ENCODE assay signal across 9 mouse cellular contexts in the genomic region with DNA sequence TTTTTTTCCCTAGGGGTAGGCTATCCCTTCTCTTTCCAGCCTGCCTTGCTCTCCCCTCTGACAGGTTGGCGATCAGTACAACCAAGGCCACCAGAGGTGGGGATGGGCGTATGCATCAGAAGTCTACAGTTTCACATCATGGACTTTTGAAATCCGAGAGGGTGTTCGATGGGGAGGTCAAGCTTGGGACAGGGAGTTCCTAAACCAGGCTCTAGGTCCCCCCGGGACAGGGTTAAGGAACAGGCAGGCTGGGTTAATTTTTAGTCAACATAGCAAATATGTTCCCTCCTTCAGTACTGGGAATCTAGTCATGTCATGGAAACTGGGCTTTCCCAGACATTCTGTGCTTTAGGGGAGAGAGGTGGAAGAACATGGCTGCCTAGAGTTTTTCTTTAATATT. TPM values are rescaled to one million over a fixed set of nuclear protein-coding genes. Genes with fewer than 3 reads are reported as not detected.
DNase-seq lines count a peak whose midpoint lies in the region; ATAC-seq and TF ChIP-seq lines count a peak whose summit lies in the region.
"Had no signal": no experiment of that assay in that cellular context is flagged by ENCODE, and none has a peak within 500 bp of the region (broad histone marks: within the 10 kb centered on the region; RNA-seq: fewer than 3 reads in every experiment).

No protein-coding gene starts in this region.

- H3K4me1 ChIP-seq in stomach, embryonic 14.5 days (ENCODE audit: control insufficient read depth, insufficient read depth, low read length) = peaks cover 45% of the 10 kb centered on the region
- 0 out of 2 replicates have a peak, but pooled peaks cover 2% of the 10 kb centered on the region for H3K4me1 ChIP-seq in stomach, postnatal 0 days (replicated peaks; ENCODE audit: control insufficient read depth, insufficient read depth)
- H3K4me1 ChIP-seq in limb, embryonic 10.5 days = peaks cover 87% of the 10 kb centered on the region

- 66% methylated on average over 5 of the region's 5 CpGs for WGBS in stomach, embryonic 14.5 days
- 50% methylated on average over 5 of the region's 5 CpGs for WGBS in stomach, postnatal 0 days
- 57% methylated on average over 5 of the region's 5 CpGs for WGBS in limb, embryonic 10.5 days

- no peak for TF ChIP-seq CTCF in stomach, postnatal 0 days (IDR thresholded peaks at IDR 0.05; ENCODE audit: low read depth)

- H3K4me2 ChIP-seq in stomach, embryonic 14.5 days (replicated peaks; ENCODE audit: low read depth, low read length) = peak overlapping the region; percentile 37
- H3K4me2 ChIP-seq in stomach, postnatal 0 days (replicated peaks; ENCODE audit: low read depth) = no peak overlapping the region; the same call in 1 of the 2 replicates
- H3K4me2 ChIP-seq: hindbrain, embryonic 15.5 days had no signal

- H3K9me3 ChIP-seq in stomach, embryonic 14.5 days (ENCODE audit: control insufficient read depth, low read depth, low read length) = no peaks in the 10 kb centered on the region
- no peaks in the 10 kb centered on the region for H3K9me3 ChIP-seq in stomach, postnatal 0 days (ENCODE audit: control insufficient read depth, low read length)
- H3K9me3 ChIP-seq in limb, embryonic 10.5 days (replicated peaks) = no peaks in the 10 kb centered on the region
- H3K9me3 ChIP-seq: hindbrain, embryonic 15.5 days had no signal

- no peaks in the 10 kb centered on the region for H3K27me3 ChIP-seq in stomach, embryonic 14.5 days (ENCODE audit: control insufficient read depth, insufficient read depth, low read length)
- no peaks in the 10 kb centered on the region for H3K27me3 ChIP-seq in stomach, postnatal 0 days (ENCODE audit: control insufficient read depth, insufficient read depth, low read length)
- no peaks in the 10 kb centered on the region for H3K27me3 ChIP-seq in limb, embryonic 10.5 days (ENCODE audit: low read depth, poor library complexity, severe bottlenecking)
- H3K27me3 ChIP-seq: hindbrain, embryonic 15.5 days had no signal

- no peak for TF ChIP-seq EP300 in stomach, postnatal 0 days (optimal IDR thresholded peaks at IDR 0.05)

- ATAC-seq in stomach, embryonic 14.5 days (ENCODE audit: insufficient number of reproducible peaks, insufficient read depth, low FRiP score, low read depth) = no peak
- no peak for ATAC-seq in stomach, postnatal 0 days (ENCODE audit: low FRiP score, low TSS enrichment)

- H3K27ac ChIP-seq in stomach, embryonic 14.5 days (ENCODE audit: low read length) = no peak overlapping the region
- H3K27ac ChIP-seq in stomach, postnatal 0 days (replicated peaks) = no peak overlapping the region
- peak overlapping the region; percentile 38; the same call in 1 of the 2 replicates for H3K27ac ChIP-seq in limb, embryonic 10.5 days
- H3K27ac ChIP-seq: hindbrain, embryonic 15.5 days had no signal

- no peak overlapping the region for H3K9ac ChIP-seq in stomach, embryonic 14.5 days (replicated peaks; ENCODE audit: low read depth, low read length)
- H3K9ac ChIP-seq in stomach, postnatal 0 days (ENCODE audit: low read length) = no peak overlapping the region
- H3K9ac ChIP-seq: hindbrain, embryonic 15.5 days had no signal

- peak overlapping the region; percentile 11; the same call in 1 of the 2 replicates for H3K4me3 ChIP-seq in stomach, embryonic 14.5 days (ENCODE audit: low read depth, low read length)
- no peak overlapping the region for H3K4me3 ChIP-seq in stomach, postnatal 0 days (ENCODE audit: low read depth, low read length)
- H3K4me3 ChIP-seq in limb, embryonic 10.5 days = peak overlapping the region; percentile 89
- H3K4me3 ChIP-seq: hindbrain, embryonic 15.5 days had no signal

- peak; percentile 57 for DNase-seq in adrenal gland, postnatal 14 days
- DNase-seq in adrenal gland, postnatal 25 days = no peak
- no peak for DNase-seq in stomach, postnatal 0 days (ENCODE audit: low spot score)
- no peak for DNase-seq in limb, embryonic 10.5 days (ENCODE audit: low spot score)
- DNase-seq in yolk sac, embryonic 10.5 days (ENCODE audit: low spot score) = peak; percentile 73
- DNase-seq in ovary, postnatal 10 days (ENCODE audit: low spot score) = no peak
- DNase-seq in right cerebral cortex, postnatal 14 days = no peak

- H3K36me3 ChIP-seq in stomach, embryonic 14.5 days (ENCODE audit: control insufficient read depth, insufficient read depth, low read length) = peaks cover 20% of the 10 kb centered on the region
- H3K36me3 ChIP-seq in stomach, postnatal 0 days (ENCODE audit: control insufficient read depth, insufficient read depth, low read length) = peaks cover 9% of the 10 kb centered on the region
- H3K36me3 ChIP-seq in limb, embryonic 10.5 days = peaks cover 66% of the 10 kb centered on the region
- H3K36me3 ChIP-seq: hindbrain, embryonic 15.5 days had no signal

RNA-seq across cellular contexts. Expression of a gene that starts 3.3 kb away (rescaled TPM):
- 112 and 219 TPM in 2 replicates for total RNA-seq in adrenal gland, postnatal 14 days (2021)
- total RNA-seq in adrenal gland, postnatal 25 days (2021) = 50.5 and 61.1 TPM in 2 replicates
- 494 and 532 TPM in 2 replicates for polyA plus RNA-seq in stomach, embryonic 14.5 days (2014; fragmentation: Nextera tagmentation; extraction: Ambion mirVana)
- polyA plus RNA-seq in stomach, postnatal 0 days (2015; fragmentation: Nextera tagmentation; extraction: Ambion mirVana) = 228 and 244 TPM in 2 replicates
- 899 and 1,008 TPM in 2 replicates for polyA plus RNA-seq in limb, embryonic 10.5 days (2016; fragmentation: Nextera tagmentation; extraction: Ambion mirVana)

RNA-seq across cellular contexts. Expression of a gene that starts 20.3 kb away (rescaled TPM):
- 52.0 and 70.5 TPM in 2 replicates for total RNA-seq in adrenal gland, postnatal 14 days (2021)
- total RNA-seq in adrenal gland, postnatal 25 days (2021) = 28.2 and 39.3 TPM in 2 replicates
- 260 and 284 TPM in 2 replicates for polyA plus RNA-seq in stomach, embryonic 14.5 days (2014; fragmentation: Nextera tagmentation; extraction: Ambion mirVana)
- 31.6 and 44.5 TPM in 2 replicates for polyA plus RNA-seq in stomach, postnatal 0 days (2015; fragmentation: Nextera tagmentation; extraction: Ambion mirVana)
- polyA plus RNA-seq in limb, embryonic 10.5 days (2016; fragmentation: Nextera tagmentation; extraction: Ambion mirVana) = 291 and 354 TPM in 2 replicates

RNA-seq across cellular contexts. Expression of a gene that starts 44.8 kb away (rescaled TPM):
- total RNA-seq in adrenal gland, postnatal 14 days (2021) = 0.52 and 0.90 TPM in 2 replicates
- 0.12 TPM in 1 of 2 replicates, not detected in the other for total RNA-seq in adrenal gland, postnatal 25 days (2021)
- 2.4 and 2.5 TPM in 2 replicates for polyA plus RNA-seq in stomach, embryonic 14.5 days (2014; fragmentation: Nextera tagmentation; extraction: Ambion mirVana)
- 0.82 and 1.1 TPM in 2 replicates for polyA plus RNA-seq in stomach, postnatal 0 days (2015; fragmentation: Nextera tagmentation; extraction: Ambion mirVana)
- polyA plus RNA-seq in limb, embryonic 10.5 days (2016; fragmentation: Nextera tagmentation; extraction: Ambion mirVana) = 0.74 and 1.4 TPM in 2 replicates

Comparison
In these comparisons a context has a peak if more than half of its experiments do, and no peak if none do; other contexts are left out.
1. DNase-seq: peak in adrenal gland, postnatal 14 days (single experiment) and yolk sac, embryonic 10.5 days (single experiment); none in adrenal gland, postnatal 25 days (single experiment), stomach, postnatal 0 days (single experiment), limb, embryonic 10.5 days (single experiment), ovary, postnatal 10 days (single experiment) and right cerebral cortex, postnatal 14 days (single experiment).